Mouse (Mus musculus) embryonic fibroblast, embryonic 13.5 days (primary cell): Measurements from ENCODE around the gene Slc35f1.

Experiments used
- CTCF ChIP-seq: IDR thresholded peaks from 2 replicates; pipeline ENCODE4 v1.5.1; 2011; ENCODE audit warnings: mild to moderate bottlenecking, control low read depth, low read length, moderate library complexity, borderline replicate concordance; ENCODE audit not compliant: insufficient read depth
- POLR2A ChIP-seq: IDR thresholded peaks from 2 replicates; pipeline ENCODE4 v1.6.1; 2011; ENCODE audit warnings: low read depth, mild to moderate bottlenecking, control low read depth, low read length, moderate library complexity

GRCm38 (mm10) chr10:53101412-53101811 lies 411.1 kb downstream of the Slc35f1 start:
- no peak for TF ChIP-seq POLR2A
- TF ChIP-seq CTCF: no peak
